Mouse (Mus musculus) layer of hippocampus, adult 11-12 months (tissue): ENCODE data around the gene U2af2.
"Not testable (repeated sequence)": the region's sequence is repeated elsewhere in the genome, so short reads cannot be mapped to it uniquely, and the experiment has no call there.

Experiments
- DNase-seq: peaks from one replicate; pipeline ENCODE4 v3.0.0; 2022; ENCODE audit warnings: low spot score

Gene U2af2

DNA sequence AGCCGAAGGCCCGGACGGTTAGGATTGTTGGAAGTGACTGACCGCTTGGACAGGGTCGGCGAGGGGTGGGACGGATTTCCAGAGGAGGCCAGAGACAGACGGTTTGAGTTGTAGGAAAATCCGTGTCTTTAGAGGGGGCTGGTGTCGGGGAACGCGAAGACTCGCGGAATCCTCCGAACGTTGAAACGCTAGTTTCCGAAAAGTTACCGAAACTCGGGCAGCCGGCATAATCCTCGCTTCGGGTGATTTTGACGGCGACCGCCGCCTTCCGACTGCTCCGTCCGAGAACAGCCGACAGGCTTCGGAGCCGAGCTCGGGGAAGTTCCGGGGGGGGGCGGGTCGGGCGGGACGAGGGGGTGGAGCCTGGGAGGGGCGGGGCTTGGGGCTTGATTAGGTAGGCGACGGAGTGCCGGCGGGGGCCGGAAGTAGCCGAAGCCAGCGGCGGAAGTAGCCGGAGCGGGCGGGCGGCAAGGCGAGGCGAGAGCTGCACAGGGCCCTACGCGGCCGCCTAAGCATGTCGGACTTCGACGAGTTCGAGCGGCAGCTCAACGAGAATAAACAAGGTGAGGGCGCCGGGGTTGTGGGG is at the start of gene U2af2:
Gene U2af2, plus strand, starts transcription at position 370 of the 586 bp plus-strand sequence.
- DNase-seq = peak; percentile 93

DNA sequence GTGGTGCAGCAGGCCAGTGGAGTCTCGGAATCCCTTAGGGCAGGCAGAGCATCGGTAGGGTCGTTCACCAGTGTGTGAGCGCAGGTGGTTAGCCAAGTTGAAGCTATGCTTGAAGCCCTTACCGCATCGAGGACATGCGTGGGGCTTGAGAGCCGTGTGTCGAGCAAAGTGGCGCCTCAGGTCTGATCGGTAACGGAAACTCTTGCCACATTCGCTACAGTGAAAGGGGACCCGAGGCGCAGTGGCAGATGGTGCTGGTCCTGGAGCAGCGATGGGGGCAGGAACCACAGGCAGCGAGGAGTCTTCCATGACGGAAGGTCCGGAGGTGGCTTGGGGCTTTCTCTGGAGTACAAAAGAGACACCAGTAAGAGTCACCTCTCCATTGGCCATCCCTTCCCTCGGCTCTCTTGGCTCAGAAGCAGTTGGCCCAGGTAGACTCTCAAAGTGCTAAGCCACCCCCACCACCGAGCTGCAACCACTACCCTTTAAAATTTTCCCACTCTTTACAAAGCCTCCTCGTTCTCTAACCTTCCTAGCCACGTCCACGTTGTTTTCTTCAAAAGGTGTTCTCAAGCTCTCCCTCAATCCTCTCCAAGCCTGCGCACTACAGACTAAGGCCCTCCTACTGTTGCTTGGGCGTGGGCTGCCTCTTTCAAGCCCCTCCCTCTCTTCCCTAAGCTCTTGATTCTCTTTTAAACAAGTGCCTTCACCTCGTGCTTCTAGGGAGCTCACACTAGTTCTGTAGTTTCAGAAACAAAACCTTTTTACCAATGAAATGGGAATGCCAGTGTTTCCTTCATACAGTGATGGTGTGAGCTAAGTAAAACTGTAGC is 49.0 kb upstream of the U2af2 start:
- DNase-seq = peak; percentile 21

DNA sequence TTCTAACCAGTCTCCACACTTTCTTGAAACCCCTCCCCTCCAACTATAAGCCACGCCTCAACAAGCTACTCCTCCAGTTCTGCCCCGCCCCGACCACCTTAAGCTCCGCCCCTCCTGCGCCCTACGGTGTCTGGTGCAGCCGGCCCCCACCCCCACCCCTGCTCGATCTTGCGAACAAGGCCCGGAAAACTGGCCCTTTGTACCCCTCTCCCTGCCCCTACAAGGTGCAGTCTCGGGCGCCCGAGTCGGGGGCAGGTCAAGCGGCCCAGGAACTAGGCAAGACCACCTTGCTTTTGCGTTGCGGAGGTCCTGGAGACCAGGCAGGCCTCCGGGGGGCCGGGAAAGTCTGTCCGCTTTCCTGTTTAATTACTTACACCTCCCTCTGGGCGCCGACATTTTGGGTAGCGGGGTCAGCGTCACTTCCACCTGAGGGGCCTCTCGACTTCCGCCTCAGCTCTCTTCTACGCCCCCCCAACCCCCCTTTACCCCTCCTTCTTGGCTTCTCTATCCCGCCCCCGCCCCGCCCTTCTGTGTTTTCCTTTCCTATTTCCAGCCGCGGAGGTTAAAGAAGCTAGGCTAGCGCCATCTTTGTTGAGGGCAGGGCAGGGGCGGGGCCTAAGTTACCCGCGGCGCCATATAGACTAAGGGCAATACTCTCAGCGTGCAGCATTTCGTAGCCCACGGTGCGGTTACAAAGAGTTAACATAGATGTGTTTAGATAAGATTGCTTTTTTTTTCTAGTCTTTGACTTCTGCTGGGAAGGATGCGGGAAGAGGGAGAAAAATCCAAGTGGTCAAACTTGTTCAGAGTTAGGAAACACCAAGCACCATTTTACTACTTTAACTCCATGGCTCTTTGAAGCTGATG is 47.5 kb upstream of the U2af2 start, which contains the start of the genes Zfp524 and Fiz1:
Gene Zfp524, plus strand, starts transcription at position 165 of the 867 bp plus-strand sequence.
Gene Fiz1, minus strand, starts transcription at position 447 of the 867 bp plus-strand sequence.
- peak; percentile 98 for DNase-seq

DNA sequence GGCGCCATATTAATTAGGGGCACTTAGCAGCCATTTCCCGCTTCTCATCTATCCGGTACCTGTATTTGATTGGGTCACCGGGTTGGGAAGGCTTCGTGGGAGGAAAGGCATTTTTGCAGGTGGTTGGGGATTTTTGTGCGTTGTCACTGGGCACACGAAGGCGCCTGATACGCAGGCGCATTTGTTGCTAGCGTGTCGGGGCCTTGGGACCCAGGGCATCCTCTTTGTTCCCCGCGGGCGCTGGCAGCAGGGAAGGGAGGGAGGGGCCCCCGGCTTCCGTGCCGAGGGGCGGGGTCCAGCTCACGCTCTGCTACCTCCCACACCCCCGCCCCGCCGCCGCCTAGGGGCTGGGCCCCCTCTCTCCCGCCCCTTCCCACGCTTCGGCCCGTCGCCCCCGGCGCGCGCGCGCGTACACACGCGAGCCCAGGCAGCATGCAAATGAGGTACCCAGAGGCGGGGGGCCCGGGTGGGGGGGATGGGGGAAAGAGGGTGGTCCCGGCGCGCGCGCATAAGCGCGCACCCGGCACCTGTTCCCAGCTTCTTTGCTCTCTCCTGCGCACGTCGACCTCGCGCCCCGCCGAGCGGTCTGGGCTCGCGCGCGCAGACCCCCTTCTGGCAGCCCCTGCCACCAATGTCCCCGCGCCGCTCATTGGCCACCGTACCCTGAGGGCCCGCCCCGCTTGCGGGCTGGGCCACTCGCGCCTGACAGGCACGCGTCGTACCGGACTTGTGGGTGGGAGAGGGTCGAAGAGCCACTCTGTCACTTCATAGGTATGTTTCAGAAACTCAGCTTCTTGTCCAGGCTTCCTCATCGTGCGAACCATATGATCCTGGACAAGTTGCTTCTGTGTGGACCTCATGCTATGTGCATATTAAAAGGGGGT is 46.6 kb upstream of the U2af2 start, which contains the start of gene Gm44973:
Gene Gm44973, plus strand, starts transcription at position 379 of the 884 bp plus-strand sequence.
- peak; percentile 94 for DNase-seq

DNA sequence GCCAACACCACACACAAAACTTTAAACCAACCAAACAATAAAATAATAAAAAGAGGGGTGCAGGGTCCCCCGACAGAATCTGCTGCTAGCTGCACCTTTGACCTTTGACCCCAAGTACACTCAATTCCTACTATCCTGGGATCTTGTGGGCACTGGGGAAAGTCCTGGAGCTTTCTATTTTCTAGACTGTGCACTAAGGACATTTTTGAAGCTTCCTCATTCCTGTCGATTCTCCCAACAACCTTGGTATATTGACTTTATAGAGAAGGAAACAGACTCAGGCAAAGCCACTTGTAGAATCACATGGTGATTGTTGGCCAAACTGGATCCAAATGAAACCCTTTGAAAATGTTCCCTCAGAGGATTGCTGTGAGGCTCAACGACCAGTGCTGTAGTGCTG is 45.9 kb upstream of the U2af2 start:
- no peak for DNase-seq

DNA sequence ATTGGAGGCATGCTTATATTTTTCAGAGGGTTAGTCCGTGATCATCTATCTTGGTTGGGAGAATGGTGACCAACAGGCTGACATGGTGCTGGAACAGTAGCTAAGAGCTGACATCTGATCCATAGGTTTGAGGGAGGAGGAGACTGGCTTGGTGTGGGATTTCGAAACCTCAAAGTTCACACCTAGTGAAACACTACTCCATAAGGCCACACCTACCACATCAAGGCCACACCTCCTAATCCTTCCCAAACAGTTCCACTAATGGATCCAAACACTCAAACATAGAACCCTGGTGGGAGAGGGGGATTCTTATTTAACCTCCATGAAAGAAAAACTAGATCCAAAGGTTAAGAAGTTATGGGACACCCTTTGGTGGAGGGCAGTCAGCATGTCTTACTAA is 45.0 kb upstream of the U2af2 start:
- DNase-seq = no peak

DNA sequence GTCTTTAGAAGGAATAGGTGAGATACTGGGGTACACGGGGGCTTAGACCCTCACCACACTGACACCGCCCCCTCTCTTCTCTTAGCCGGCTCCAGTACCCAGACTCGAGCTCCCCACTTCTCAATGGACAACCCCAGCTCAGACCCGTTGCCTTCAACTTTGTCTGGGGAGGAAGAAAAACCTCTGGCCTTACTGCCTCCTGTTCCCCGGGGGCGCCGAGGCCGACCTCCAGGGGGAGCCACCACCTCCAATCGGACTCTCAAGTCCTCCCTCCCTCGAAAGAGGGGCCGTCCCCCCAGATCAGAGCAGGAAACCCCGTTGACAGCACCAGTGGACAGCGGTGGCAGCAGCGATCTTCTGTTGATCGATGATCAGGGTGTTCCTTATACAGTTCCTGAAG is 44.6 kb upstream of the U2af2 start:
- DNase-seq = peak; percentile 41

DNA sequence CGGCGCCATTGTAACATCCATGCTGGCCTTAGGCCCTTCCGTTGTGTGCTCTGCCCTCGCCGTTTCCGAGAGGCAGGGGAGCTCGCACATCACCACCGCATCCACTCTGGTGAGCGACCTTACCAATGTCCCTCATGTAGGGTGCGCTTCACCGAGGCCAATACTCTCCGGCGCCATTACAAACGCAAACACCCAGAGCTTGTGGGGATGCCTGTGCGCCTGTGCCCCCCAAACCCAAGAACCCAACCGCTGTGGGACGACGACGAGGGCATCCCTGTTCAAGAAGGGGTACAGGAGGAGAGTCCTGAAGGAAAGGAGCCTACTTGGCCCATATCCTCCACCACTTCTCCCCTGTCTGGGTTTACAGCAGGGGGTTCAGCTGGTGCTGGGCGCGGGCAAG is 44.0 kb upstream of the U2af2 start:
- peak; percentile 14 for DNase-seq

DNA sequence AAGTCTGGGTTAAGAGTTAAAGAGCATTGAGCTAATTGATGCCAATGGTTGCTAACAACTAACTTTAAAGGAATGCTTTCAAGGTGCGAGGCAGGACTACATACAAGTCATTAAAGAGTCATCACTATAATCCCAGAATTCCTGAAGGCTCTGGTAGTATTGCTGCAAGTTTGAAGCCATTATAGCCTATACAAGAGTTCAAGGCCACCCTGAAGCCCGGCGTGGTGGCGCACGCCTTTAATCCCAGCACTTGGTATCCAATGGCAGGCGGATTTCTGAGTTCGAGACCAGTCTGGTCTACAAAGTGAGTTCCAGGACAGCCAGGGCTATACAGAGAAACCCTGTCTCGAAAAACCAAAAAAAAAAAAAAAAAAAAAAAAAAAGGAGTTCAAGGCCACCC is 42.4 kb upstream of the U2af2 start:
- DNase-seq = not testable (repeated sequence)

DNA sequence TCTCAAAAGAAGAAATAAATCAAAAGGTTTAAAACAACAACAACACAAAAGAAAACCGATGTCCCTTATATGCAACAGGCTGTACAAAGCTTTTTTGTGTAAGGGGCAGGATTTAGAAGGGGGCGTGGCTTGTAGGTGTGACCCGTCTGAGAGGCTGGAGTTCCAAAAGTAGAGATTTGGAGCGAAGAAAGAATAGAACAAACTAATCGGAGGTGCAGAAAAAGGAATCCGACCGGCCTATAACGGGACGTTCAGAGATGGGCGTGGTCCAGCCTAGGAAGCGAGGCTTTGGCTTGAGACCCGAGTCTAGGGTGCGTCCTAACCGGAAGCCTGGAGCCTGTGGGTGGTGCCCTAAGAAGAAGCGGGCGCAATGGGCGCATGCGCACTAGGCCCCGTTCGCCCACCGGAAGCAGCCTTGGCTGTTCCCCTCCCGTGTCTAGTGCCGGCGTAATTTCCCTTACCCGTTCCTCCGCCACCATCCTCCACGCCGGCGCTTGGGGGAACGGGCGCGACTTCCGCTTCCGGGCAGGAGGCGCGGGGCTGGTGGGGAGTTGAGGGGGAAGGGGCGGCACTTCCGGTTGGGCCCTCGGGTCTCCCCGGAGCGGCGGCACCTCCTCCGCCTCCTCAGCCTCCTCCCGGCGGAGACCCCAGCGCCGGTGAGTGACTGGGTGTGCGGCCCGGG is 41.8 kb upstream of the U2af2 start, which contains the start of the genes Zfp865 and Ccdc106:
Gene Zfp865, plus strand, starts transcription at position 377 of the 682 bp plus-strand sequence.
Gene Ccdc106, plus strand, starts transcription at position 554 of the 682 bp plus-strand sequence.
- DNase-seq = peak; percentile 99

DNA sequence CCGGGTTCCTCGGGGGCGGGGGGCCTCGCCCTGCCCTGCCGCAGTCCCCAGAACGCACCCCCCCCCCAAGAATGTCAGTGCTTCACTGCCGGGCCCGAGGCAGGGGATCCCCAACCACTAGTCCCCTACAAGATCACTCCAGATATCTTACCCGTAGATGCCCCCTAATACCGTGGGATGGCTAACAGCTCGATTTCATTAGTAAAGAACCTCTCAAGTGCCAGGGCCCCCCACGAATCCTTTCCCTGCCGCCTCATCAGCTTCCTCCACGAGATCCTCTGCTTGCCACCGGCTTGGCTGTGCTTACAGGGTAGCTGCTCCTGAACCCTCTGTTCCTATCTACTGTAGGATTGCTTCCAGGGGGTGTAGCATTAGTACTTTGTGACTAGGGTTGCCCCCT is 41.3 kb upstream of the U2af2 start:
- DNase-seq = no peak

DNA sequence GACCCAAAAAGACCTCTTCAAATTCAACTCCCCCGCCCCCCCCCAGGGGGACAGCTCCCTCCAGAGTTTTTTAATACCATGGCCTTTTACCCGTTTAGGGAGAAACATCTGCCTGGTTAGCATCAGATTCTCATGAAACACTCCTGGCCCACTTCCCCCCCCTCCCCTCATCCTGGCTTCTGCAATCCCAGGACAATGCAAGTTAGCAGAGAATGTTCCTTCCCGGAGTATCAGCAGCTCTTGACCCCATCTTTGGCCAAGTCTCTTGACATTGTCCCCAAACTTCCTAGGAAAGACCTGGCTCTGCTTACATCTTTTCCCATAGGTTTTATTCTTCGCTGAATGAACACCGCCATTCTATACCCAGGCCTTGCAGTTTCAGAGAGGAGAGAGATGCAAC is 40.7 kb upstream of the U2af2 start:
- no peak for DNase-seq

DNA sequence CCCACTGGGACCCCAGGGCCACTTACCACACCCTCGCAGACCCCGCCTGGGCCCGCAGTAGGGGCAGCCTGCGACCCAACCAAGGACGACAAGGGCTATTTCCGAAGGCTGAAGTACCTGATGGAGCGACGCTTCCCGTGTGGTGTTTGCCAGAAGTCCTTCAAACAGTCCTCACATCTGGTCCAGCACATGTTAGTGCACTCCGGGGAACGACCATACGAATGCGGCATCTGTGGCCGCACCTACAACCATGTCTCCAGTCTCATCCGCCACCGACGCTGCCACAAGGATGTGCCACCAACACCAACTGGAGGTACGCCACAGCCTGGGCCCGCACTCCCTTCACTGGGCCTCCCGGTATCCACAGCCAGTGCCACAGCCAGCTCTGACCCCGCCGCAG is 32.4 kb upstream of the U2af2 start:
- DNase-seq = no peak

DNA sequence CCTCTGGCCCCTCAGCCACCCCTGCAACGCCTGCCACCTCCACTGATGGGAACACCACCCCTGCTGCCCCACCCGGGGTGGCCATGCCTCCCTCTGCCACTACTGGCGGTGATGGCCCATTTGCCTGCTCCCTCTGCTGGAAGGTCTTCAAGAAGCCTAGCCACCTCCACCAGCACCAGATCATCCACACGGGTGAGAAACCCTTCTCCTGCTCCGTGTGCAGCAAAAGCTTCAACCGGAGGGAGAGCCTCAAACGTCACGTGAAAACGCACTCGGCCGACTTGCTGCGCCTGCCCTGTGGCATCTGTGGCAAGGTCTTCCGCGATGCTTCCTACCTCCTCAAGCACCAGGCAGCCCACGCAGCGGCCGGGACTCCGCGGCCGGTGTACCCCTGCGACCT is 32.0 kb upstream of the U2af2 start:
- DNase-seq = no peak

DNA sequence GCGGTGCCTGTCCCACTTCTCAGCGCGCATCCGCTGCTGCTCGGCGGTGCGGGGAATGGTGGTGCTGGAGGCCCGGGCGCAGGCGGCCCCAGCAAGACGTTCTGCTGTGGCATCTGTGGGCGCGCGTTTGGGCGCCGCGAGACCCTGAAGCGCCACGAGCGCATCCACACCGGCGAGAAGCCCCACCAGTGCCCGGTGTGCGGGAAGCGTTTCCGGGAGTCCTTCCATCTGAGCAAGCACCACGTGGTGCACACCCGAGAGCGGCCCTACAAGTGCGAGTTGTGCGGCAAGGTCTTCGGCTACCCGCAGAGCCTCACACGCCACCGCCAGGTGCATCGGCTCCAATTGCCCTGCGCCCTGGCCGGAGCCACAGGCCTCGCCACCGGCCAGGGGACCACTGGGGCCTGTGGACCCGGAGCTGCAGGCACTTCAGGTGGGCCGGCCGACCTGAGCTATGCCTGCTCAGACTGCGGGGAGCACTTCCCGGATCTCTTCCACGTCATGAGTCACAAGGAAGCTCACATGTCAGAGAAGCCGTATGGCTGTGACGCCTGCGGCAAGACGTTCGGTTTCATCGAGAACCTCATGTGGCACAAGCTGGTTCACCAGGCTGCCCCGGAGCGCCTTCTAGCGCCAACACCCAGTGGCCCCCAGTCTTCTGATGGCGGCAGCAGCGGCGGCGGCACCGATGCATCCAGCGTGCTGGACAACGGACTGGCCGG is 31.2 kb upstream of the U2af2 start:
- no peak for DNase-seq

DNA sequence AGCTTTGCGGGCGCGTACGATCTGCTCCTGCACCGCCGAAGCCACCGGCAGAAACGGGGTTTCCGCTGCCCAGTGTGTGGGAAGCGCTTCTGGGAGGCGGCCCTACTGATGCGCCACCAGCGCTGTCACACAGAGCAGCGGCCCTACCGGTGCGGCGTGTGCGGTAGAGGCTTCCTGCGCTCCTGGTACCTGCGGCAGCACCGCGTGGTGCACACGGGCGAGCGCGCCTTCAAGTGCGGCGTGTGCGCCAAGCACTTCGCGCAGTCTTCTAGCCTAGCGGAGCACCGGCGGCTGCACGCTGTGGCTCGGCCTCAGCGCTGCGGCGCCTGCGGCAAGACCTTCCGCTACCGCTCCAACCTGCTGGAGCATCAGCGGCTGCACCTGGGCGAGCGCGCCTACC is 30.4 kb upstream of the U2af2 start:
- DNase-seq = no peak

DNA sequence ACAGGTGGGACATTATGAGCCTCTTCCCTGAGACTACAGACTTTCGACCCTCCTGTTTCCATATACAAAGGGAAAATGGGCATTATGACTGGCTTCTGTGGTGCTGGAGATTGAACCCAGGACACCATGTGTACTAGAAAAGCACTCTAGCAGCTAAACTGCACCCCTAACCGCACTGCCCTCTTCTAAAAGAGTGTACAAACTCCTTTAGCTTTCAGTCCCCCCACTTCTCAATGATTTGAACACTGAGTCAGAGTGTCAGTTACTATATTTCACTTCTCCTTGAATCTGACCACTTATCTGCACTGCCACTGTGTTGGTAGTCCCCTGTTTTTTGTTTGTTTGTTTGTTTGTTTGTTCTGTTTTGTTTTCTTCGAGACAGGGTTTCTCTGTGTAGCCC is 28.1 kb upstream of the U2af2 start, which contains the start of gene 4632433K11Rik:
Gene 4632433K11Rik, plus strand, starts transcription at position 301 of the 400 bp plus-strand sequence.
- no peak for DNase-seq

DNA sequence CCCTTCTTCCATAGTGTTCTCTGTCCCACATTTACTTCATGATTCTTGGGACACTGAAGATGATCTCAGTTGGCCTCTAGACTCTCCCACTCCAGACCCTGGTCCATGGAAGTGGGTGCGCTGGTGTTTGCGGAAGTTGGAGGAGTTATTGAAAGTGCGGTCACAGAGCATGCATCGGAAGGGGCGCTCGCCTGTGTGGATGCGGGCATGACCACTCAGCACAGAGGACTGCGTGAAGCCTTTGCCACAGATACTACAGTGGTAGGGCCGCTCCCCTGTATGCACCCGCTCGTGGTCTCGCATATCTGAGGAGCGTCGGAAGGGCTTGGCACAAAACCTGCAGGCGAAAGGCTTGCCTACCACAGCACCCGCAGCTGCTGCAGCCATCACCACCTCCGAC is 26.3 kb upstream of the U2af2 start:
- no peak for DNase-seq

DNA sequence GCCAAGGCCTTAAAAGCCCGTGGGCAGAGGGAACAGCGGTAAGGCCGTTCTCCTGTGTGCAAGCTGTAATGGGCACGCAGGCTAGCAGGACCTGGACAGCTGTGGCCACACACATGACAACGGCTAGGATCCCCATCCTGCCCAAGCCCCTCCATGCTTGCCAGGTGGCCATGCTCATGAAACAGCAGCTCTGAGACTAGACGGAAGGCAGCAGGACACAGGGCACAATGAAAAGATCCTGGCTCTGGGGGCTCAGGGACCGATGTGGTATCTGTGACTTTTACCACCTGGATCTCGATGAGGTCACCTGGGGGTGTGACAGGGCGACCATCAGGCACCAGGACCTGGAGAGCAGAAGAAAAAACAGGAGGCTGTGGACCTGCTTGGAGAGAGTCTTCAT is 25.8 kb upstream of the U2af2 start:
- DNase-seq = peak; percentile 6

DNA sequence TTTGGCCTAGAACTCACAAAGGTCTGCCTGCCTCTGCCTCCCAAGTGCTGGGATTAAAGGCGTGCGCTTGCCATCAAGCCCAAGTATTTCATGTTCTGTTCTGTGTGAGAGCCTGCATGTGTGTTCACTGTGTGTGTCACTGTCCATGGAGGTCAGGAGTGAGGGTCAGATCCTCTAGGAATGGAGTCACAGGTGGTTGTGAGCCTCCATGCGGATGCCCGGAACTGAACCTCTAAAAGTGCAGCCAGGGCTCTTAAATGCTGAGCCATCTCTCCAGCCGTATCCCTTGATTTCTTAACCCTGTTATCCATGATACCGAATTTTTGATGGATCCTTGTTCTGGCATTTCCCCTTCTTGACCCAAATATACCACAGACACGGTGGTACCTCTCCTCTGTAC is 24.9 kb upstream of the U2af2 start:
- no peak for DNase-seq
